Mouse (Mus musculus) forebrain, embryonic 12.5 days (tissue): ENCODE results near the gene Gm17324. TPM values are rescaled to one million over a fixed set of nuclear protein-coding genes. Genes with fewer than 3 reads are reported as not detected.

Experiments
- ATAC-seq: fragments of 200-750 bp; cut with Nextera tagmentation; 2 replicates; pipeline ENCODE4 v1.8.0; 2017; ENCODE audit warnings: moderate TSS enrichment; ENCODE audit not compliant: low FRiP score
- H3K27ac ChIP-seq: fragments of 300-500 bp; sonication (generic); 2 replicates; pipeline ENCODE4 v1.5.1; 2016; ENCODE audit warnings: mild to moderate bottlenecking
- H3K27me3 ChIP-seq: fragments of 300-500 bp; sonication (generic); 2 replicates; pipeline ENCODE4 v1.6.1; 2016; ENCODE audit warnings: mild to moderate bottlenecking
- H3K36me3 ChIP-seq: fragments of 300-500 bp; sonication (generic); replicated peaks from 2 replicates; pipeline ENCODE4 v1.6.1; 2016; ENCODE audit warnings: mild to moderate bottlenecking
- H3K4me1 ChIP-seq: fragments of 300-500 bp; sonication (generic); 2 replicates; pipeline ENCODE4 v1.6.1; 2016
- H3K4me2 ChIP-seq: fragments of 300-500 bp; sonication (generic); 2 replicates; pipeline ENCODE4 v1.6.1; 2016; ENCODE audit warnings: mild to moderate bottlenecking, moderate library complexity
- H3K4me3 ChIP-seq: fragments of 300-500 bp; sonication (generic); replicated peaks from 2 replicates; pipeline ENCODE4 v1.5.1; 2016; ENCODE audit warnings: mild to moderate bottlenecking
- H3K9ac ChIP-seq: fragments of 300-500 bp; sonication (generic); 2 replicates; pipeline ENCODE4 v1.6.1; 2016; ENCODE audit warnings: mild to moderate bottlenecking
- H3K9me3 ChIP-seq: fragments of 300-500 bp; sonication (generic); 2 replicates; pipeline ENCODE4 v1.6.1; 2016
- WGBS: fragments of 180-500 bp; shearing (Covaris S2); methylation state at CpG from one replicate; pipeline ENCODE4 v1.1.7; 2016; 5-methylcytosine and 5-hydroxymethylcytosine counted together
- microRNA-seq: library from miRNA; unstranded; fragments of <30 nt; microRNA quantifications from one replicate; pipeline ENCODE4, GENCODE M21; 2017
- polyA plus RNA-seq: library from polyadenylated mRNA; unstranded; fragments of >200 nt; fragmentation: Nextera tagmentation; extraction: Ambion mirVana; gene quantifications from 2 replicates; pipeline ENCODE4 v1.2.1, GENCODE M21; 2016

Gene Gm17324
- polyA plus RNA-seq, 1 experiment from 2014 or later = 0.75 TPM

DNA sequence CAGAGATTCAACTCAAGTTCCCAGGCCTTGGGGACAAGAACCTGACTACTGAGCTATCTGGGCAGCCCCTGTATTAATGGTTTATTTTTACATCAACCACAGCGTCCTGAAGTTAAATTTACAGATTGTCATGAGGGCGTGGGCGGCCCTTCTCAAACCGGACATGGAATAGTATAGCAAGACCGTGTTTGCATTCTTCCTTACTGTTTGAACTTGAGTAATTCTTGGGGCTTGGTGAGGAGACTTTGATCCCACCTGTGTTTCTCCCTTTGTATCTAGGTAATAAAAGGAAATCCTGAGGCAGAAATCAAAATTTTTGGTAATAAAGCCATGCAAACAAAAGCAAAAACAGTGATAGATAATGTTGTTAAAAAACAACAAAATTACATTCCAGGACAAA lies 48.0 kb downstream of the Gm17324 start:
- Histone ChIP-seq H3K27me3 (peaks cover 24% of the 10 kb centered on the region), H3K36me3 (no peaks in the 10 kb centered on the region), H3K9me3 (no peaks in the 10 kb centered on the region), H3K4me2 (no peak overlapping the region), H3K4me1 (peaks cover 5% of the 10 kb centered on the region), H3K9ac (no peak overlapping the region), H3K27ac (no peak overlapping the region), H3K4me3 (no peak overlapping the region)
- 88% methylated on average over 5 of the region's 5 CpGs for WGBS
- no peak for ATAC-seq

Small RNAs within 50 kb of the gene (microRNA-seq; reads per million reads assigned to microRNA genes)
- not detected for gene Gm26377

Other genes with a start within 250 kb of the Gm17324 start
- gene Gsta1, start 218.1 kb downstream of the Gm17324 start, polyA plus RNA-seq = not detected in 2 replicates
- not detected in 2 replicates for gene Gm3776, start 191.7 kb downstream of the Gm17324 start, polyA plus RNA-seq
- not detected in 2 replicates for gene Gm10639, start 158.9 kb downstream of the Gm17324 start, polyA plus RNA-seq
- not detected in 2 replicates for gene Omt2a, start 134.0 kb downstream of the Gm17324 start, polyA plus RNA-seq
- not detected in 2 replicates for gene Omt2b, start 121.2 kb downstream of the Gm17324 start, polyA plus RNA-seq
- gene Gsta2, start 93.0 kb downstream of the Gm17324 start, polyA plus RNA-seq = not detected in 2 replicates
- gene Dppa5a, start 80.6 kb downstream of the Gm17324 start, polyA plus RNA-seq = 0.81 and 1.8 TPM in 2 replicates
- 5.6 and 6.3 TPM in 2 replicates for gene Ooep, start 70.1 kb downstream of the Gm17324 start, polyA plus RNA-seq
- gene Ddx43, start 53.0 kb downstream of the Gm17324 start, polyA plus RNA-seq = 0.17 and 0.27 TPM in 2 replicates
- 0.46 and 0.69 TPM in 2 replicates for gene Cgas, start 5.5 kb downstream of the Gm17324 start, polyA plus RNA-seq
- gene Mto1, start 578 bp downstream of the Gm17324 start, polyA plus RNA-seq = 24.4 and 26.1 TPM in 2 replicates
- gene Eef1a1, start 40.4 kb upstream of the Gm17324 start, polyA plus RNA-seq = 3,508 and 3,592 TPM in 2 replicates
- 13.5 and 13.7 TPM in 2 replicates for gene Slc17a5, start 139.3 kb upstream of the Gm17324 start, polyA plus RNA-seq
- 3.6 and 4.1 TPM in 2 replicates for gene Cd109, start 166.8 kb upstream of the Gm17324 start, polyA plus RNA-seq